Mouse (Mus musculus) kidney, postnatal 4 days (tissue): ENCODE data around the gene Sgms1.
"Not testable (repeated sequence)": the region's sequence is repeated elsewhere in the genome, so short reads cannot be mapped to it uniquely, and the experiment has no call there.

Experiments used
- DNase-seq, 2 experiments: peaks; one replicate each; pipeline ENCODE4 v3.0.0; 2021; ENCODE audit warnings: mixed read lengths in 2 of 2

The Sgms1 gene

DNA sequence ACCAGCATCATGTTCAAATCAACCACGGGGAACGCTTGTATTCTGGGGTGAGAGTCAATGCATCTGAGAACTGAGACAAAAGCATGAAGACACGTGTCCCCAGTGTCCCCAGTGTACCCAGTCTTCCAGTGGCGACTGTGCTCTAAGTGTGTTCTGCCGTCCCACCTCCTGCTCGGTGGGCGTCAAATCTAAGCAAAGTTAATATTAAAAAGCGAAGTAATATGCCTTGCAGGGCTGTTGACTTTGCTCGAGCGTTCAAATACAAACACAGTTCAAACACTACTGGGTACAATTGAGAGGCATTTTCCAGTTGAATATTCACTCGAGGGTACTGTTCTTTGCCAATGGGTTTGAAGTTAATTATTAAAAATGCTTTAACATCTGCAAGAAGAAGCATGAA, 66.4 kb downstream of the Sgms1 start:
- peak in 1 of 2 experiments; percentile 44 for DNase-seq

DNA sequence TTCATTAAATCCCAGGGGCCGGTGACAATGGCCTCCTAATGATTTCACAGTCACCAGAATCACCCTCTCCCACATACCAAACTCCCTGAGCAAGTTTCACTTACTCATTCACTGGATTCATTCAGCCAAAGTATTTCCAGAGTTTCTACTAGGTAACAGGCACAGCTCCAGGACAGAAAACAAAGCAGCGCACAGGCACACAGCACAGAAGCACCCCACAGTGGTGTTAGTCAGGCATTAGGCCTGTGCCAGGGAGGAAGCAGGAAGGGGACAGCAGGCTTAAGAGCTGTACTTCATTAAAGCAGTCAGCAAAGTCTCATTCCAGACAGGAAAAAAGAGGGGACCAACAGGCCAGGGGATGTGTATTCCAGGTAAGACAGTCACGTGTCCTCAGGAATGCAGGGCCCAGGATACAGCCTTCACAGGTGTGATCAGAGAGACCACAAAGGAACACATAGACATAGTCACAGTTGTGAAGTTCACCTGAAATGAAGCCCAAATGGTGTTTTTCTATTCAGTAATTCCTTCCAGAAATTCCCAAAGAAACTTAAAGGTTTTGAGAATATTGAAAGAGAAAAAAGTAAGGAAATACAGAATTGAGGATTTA, 67.0 kb downstream of the Sgms1 start:
- peak; percentile 61 to 72 for DNase-seq

DNA sequence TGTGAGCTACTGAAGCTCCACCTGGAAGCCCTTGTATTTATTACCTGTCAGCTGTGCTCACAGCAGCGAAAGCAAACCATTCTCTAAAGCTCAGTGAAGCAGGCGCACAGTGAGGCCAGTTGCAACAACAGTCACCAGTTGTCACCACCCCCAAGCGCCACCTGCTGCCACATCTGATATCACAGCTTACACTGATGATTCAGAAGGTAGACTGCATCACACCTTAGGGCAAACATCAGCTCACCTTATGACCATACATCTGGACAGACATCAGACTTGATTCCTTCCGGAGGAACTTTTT, 69.2 kb downstream of the Sgms1 start:
- DNase-seq = peak; percentile 86 to 89

DNA sequence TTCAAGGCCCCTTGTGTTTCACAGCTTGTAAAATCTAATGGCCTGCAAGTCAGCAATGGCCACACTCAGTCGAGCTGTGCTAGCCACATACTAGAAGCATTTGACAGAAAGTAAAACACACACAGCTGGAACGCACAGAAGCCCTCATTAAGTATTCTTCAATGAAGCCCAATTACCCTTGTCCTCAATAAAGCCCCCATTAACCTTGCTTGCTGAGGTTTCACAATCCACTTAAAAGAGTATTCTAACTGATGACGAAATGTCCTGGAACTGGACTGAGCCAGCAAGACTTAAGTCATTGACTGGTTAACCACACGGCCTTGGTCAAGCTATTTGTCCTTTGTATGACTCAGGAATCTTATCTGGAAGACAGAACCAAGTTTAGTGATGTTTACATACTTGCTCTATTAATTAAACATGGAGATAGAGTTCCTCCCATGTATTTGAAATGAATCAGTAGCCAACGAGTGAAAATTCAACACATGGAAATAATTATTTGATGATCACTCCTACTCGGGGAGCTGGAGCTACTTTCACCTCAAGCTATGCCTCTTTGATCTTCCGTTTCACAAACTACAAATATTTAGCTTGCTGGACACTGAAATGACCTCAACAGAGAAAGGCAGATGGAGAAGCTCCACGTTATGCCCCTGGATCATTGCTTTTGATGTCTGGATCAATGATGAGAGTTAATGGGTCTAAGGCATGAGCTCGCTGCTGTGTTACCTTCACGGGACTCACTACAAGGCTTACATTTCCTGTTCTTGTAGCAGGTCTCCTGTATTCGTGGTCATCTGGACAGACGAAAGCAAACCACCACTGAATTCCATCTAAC, 69.8 kb downstream of the Sgms1 start:
- no peak for DNase-seq

DNA sequence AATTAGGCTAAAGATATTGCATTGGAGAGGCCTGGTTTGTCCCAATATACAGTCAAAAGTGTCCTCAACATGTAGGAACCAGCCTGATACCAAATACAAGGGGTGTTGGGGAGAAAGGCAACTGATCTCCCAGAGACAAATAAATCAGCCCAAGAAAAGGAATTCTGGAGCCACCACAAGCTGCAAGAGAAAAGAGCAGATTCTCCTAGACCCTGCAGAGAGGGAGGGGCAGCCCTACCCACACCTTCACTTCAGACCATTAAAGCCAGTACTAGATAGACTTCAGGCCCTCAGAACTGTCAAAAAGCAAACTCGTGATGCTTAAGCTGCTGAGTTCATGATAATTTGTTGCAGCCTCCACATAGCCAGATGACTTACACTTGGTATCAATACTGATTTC, 70.5 kb downstream of the Sgms1 start:
- no peak for DNase-seq

DNA sequence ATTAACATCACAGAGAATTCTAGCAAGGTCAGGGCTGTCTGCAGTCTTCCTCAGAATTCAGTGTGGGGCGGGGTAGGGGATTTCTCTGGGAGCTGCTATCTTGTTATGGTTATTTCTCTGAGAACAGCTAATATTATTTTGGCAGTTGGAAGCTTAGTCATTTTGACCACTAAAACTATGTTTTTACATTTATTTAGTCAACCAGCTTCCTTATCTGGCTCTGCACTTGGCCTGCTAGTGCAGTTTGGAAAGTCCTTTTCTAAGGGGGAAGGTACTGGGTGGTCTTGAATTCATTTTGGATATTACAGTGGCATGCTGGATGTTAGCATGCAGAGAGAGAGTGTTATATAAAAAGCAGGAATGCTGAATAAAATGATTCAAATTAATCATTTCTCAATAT, 72.2 kb downstream of the Sgms1 start:
- not testable (repeated sequence) for DNase-seq

DNA sequence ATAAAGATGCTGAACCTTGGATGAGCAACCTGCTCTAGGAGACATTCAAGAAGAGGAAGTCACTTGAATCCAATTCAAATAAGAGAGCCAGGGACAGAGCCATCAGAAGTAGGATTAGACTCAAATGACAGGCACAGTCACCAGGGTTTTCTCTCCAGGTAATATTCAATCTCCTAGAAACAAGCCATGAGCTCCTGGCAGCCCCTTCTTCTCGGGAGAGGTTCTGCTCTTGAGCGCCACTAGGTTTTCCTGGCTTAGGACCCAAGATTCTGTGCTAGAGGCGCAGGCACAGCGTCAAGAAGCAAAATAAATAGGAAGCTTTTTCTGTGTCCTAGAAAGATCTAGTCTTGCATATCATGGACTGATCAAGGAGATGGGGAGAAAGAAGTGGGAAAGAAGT, 76.2 kb downstream of the Sgms1 start:
- no peak for DNase-seq

DNA sequence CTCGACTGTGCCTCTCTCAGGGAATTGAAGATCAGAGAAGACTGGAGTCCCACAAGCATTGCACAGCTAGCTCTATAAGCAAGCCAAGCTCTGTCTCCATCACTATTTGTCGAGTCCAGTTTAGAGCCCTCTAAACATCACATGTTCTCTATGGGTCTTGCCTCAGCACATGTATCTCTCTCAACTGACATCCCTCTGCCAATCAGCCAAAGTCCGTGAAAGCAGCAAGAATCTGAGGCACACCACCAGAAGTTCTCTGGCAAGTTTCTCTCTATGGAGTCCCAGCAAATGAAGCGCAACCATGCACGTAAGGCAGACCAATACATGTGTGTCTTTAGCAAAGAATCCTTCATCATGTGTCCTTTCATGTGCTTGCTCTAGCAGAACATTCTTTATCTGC, 77.8 kb downstream of the Sgms1 start:
- no peak for DNase-seq

DNA sequence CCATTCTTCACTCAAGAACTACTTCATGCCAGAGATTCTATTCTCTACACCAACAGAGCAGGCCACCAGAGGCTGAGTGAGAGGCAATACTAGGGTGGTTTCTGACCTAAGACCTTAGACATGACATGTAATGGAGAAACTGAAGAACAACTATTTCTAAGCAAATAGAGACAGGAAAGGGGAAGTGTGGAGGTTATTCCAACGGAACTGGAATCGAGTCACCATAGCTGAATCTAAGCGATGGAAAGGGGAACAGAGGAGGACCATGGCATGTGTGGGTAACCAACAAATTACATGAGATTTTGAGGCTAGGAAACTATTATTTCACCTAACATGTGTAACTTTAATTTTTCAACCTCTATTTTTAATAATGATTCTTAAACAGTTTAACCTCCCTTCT, 78.5 kb downstream of the Sgms1 start:
- DNase-seq = no peak

DNA sequence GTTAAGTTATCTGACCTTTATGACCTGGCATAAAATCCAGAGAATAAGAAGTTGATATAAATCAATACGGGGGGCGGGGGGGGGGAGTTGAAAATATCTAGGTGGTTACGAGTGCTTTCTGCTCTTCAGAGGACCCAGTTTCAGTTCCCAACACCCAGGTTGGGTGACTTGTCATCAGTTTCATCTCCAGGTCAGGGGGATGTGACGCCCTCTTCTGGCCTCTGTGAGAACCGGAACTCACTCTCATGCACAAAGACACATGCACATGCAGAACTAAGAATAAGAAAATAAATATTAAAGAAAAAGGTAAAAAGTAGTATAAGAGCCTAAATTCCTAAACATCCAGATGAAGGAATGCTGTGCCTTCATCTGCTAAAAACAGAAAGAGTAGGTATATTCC, 79.0 kb downstream of the Sgms1 start:
- no peak for DNase-seq

DNA sequence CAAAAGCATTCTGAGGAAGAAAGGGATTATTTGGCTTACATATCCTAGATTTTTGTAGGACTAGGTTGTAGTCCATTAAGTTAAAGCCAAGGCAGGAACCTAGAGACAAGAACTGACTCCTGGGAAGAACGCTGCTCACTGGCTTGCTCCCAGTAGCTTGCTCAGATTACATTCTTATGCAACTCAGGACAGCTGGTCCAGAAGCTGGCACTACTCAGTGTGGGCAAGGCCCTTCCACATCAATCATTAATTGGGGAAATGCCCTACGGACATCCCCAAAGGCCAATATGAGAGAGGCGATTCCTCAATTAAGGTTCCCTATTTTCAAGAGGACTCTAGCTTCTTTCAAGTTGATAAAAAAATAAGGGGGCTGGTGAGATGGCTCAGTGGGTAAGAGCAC, 80.2 kb downstream of the Sgms1 start:
- DNase-seq = no peak

DNA sequence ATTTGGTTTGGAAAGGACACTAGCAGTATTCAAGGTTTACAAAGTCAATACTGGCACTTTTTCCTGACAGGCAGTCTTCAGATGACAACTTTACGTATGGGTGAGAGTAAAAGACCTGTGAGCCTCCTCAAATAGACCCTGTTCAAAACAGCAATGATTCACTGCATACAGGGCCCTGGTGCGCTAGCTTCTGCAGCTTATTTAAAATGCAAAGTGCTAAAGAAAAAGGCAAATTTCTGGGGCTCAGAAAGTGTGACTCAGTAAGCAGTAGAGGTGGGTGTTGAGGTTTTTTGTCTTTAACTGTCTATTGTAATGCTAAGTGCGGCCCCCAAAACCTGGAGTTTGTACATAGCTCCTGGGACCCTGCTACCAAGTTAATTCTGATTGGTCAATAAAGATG, 81.2 kb downstream of the Sgms1 start:
- no peak for DNase-seq

DNA sequence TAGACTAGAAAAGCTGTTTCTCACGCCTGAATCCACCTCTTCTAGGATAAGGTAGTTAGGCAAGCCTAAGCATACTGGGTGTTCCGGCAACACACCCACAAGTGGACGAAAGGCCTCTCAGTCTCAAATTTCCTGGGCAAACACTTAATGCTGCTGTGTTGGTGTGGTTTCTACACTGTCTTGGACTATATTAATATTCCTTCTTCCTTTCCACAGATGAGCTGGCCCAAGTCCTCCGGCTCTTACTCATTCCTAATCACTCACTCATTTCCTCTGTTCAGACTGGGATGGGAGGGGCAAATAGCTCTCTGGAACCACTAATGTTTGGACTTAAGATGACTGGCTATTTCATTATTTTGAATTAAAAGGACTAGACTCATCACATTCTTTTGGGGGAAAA, 84.6 kb downstream of the Sgms1 start:
- peak in 1 of 2 experiments; percentile 60 for DNase-seq

DNA sequence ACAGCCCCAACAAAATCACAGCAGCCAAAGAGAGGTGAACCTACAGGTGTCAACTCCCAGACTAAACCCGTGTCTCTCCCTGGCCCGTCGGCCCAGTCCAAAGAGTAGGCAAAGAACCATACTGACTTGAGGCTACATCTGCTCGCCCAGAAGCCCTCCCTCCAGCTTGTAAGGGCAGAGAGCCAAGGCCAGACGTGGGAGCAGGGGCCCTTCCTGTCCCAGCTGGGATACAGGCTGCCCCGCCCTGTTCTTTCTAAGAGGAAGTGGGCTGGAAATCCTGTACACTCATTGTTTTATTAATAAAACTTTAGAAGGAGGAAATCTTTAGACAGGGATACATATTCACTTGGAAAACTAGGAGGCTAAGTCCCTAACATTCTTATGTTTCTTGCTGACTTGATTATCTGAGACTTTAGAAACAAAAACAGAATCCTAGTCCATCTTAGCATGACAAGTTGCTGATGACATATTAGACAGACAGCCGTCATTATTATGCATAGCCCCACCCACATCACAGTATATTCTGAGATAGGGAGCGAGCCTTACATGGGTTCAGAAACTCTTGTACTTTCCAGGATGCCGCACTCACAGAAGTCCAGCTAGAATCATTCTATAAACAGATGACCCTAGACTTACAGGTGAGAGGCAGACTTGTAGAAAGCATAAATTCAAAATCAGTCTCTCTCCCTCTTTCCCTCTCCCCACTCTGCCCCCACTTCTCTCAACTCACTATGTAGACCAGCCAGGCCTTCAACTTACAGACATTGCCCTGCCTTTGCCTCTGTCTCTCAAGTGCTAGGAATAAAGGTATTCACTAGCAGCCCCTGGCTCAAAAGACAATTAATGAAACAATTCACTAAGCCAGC, 85.3 kb downstream of the Sgms1 start:
- DNase-seq = peak; percentile 79 to 83

DNA sequence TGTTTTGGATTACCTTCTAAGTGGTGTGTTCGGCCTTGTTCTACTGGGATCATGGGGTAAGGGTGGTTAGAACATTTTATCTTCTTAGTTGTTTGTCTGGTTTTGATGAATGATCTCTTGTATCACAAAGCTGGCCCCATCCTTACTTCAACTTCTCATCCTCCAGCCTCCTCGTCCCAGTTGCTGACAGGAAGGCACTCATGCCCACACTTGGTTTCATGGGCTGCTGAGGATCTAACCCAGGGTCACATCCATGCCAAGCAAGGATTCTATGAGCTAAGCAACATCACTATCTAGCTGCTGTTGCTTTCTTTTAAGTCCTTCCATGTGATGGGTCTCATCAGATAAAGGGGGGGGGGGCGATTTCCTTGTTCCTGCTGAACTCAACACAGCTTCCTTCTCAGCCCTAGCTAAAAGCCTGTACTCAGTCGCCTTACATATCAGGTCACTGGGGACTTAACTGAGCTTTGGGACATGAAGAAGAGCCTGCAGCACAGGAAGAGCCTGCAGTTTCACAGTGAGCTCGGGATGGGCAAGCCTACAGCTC, 86.6 kb downstream of the Sgms1 start:
- no peak for DNase-seq

DNA sequence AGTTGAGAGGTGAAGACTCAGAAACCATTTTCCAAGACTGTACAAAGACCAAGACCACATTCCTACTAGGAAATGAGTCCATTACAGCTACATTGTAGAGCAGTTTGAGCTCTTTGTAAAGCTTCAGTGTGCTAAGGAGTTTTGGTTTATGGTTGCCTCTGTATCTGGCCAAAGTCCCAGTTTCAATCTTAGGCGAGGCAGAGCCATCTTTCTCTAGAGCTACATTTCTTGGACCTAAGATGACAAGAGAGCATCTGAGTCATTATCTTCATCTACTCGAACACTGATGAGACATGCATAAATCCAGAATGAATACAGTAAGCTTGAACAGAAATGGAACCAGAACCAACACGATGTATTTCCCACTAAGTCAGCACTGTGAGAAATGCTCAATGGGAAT, 87.9 kb downstream of the Sgms1 start:
- DNase-seq = no peak

DNA sequence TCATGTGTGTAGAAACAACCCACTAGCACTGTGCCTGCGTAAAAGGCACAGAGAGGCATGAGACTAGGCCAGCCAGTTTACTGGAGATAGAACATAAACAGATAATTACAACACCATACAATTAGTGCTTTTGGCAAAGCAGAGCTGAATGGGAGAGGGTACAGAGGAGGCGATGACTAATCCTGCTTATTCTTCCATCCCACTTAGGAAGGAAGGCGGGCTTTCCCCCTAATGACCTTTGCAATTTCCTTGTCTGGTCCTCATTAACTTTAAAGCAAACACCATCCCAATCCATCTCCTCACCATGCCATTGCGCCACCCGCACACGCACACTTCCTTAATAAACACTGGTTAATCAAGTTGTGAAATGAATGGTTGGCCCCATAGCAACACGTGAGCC, 91.3 kb downstream of the Sgms1 start:
- no peak for DNase-seq

DNA sequence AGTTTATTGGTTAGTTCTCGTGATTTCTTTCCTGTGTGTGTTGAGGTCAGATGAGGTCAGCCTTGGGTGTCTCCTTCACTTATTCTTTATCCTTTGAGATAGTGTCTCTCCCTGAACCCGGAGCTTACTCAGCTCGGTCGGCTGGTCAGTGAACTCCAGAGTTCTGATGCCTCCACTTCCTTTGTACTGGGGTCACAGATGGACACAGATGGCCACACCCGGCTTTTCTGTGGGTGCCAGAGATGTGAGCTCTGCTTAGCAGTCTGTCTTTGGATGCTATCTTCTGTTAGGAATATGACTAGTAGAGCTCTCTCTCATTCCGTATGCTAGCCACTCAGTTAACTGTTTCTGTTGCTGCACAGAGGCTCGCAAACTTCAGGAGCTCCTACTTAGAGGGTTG, 92.7 kb downstream of the Sgms1 start:
- DNase-seq = no peak

DNA sequence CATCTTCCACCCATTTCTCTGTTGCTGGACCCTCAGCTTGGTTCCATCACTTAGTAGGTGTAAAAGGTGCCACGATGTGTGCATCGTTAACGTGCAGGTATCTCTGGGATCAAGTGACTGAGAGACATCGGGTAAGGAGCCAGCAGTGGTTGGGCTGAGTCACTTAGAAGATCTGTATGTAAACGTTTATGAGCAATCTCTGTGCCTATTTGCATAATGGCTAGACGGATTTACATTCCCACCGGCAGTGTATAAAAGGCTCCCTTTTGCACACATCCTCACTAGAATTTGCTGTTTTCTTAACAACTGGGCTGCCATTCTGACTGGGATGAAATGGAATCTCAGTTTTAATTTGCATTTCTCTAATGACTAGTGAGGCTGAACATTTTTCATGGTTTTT, 93.9 kb downstream of the Sgms1 start:
- DNase-seq = no peak

DNA sequence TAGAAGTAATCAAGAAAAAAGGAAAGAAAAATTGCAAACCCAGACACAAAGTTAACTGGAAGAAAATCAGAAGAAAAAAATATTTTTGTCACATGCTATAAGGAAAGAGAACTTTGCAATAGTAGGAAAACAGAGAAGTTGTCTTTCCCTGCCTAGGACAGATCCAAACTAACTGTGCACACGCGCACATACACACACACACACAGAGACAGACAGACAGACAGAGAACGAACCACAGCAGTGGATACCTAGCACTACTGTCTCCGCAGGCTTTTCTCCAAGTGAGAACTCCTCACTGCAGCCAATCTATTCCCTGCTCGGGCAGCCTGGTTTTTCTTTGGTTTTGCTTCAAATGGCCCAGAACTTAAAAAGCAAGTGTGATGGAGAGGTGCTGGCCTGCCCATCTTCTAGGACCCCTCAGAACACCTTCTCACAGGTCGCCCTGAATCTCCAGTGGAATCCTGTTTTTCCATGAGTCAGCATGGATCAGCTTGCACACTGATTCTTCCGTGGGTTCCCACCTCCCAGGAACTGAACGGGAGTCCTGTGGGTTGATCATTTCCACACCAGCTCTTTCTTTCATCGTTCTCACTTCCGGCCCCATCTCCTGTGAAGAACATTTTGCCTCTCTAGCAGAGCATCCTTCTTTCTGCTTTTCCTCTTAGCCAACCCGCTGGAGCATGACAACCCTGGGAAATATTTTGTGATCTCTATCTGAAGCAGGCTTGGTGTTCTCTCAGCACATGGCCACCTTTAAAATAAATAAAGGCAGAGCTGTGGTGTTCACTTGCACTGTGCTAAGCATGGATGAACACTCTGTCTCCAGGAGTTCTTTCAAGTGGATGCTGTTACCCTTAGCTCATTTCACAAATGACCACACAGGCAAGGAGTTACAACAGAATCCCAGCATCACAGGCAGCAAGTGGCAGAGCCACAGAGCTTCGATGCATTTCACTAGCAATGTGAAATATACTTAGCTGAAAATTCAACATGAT, 96.4 kb downstream of the Sgms1 start:
- DNase-seq = peak in 1 of 2 experiments; percentile 40

DNA sequence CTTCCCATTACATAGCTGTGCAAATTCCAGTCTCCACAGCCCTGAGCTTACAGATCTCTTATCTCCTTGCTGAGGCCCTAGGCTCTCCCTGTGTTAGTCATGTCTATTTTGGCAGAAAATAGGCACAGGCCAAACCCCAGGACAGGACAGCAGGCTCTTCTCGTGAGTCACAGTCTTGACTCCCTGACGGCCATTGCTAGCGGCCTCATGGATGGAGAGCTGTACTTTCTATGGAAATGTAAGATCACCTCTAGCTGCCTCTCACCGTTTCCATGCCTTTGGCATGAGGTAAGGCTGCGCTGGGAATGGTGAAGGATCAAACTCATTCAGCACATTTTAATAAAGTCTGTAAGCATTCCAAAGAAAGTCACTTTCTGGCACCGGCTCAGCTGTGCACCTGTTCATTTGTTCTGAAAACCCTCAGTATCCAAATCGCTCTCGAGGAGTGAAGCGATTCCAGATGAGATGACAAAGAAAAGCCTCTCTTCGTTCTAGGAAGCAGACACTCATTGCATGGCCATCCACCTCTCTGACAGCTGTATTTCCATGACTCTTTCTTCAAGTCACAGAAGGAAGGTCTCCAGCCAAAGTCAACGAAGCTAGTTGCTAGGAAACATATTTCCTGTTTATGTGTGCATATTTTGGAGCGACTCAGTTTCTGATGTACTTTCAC, 97.3 kb downstream of the Sgms1 start:
- DNase-seq = peak in 1 of 2 experiments; percentile 45

DNA sequence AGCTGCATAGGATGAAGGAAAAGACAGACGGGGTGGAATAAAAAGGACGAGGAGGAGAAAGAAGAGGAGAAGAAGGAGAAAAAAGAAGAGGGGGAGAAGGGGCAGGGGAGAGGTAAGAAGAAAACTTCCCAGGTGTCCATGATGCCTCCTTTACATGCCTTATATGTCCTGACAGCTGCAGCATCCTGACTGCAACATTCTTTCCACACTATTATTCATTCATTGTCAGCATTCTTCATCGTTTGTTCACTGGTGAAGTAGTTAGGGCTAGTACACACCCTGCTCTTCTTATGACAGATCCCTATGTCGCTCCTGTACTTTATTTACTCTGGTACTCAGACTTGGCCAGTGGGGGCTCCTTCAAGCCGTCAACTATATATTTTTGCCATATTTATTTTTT, 98.4 kb downstream of the Sgms1 start:
- no peak for DNase-seq
